10 mouse cellular contexts compared by ENCODE assay signal in the genomic region with DNA sequence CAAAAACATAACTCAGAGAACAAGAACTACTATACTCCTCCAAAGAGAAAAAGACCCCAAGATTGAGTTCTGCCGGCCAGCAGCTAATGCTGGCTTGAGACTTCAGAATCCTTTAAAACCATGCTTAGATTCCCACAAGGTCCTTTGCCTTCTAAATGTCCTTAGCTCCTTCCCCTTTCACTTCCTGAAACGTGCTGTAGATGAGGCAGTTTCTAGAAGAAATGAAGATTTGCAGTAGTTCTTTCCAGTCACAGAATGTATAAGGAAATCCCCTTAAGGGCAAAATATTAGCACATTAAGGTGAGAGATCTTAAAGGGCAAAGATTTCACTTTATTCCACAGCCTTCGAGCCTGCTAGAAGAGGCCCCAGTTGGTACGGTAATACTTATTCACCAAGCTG. TPM values are rescaled to one million over a fixed set of nuclear protein-coding genes. Genes with fewer than 3 reads are reported as not detected.
DNase-seq lines count a peak whose midpoint lies in the region; ATAC-seq and TF ChIP-seq lines count a peak whose summit lies in the region.
"Had no signal": no experiment of that assay in that cellular context is flagged by ENCODE, and none has a peak within 500 bp of the region (broad histone marks: within the 10 kb centered on the region; RNA-seq: fewer than 3 reads in every experiment).

No protein-coding gene starts in this region.

- TF ChIP-seq POLR2A in liver, adult 2 months (IDR thresholded peaks at IDR 0.05; ENCODE audit: extremely low read depth, insufficient read depth, low read length) = no peak
- no peak for TF ChIP-seq POLR2A in bone marrow macrophage, adult 2 months (IDR thresholded peaks at IDR 0.05; ENCODE audit: borderline replicate concordance, low read depth, low read length)
- no peak for TF ChIP-seq POLR2A in embryonic fibroblast, embryonic 13.5 days (IDR thresholded peaks at IDR 0.05; ENCODE audit: low read depth, low read length)

- WGBS in liver, adult 2 months = 85% methylated on average over 4 of the region's 4 CpGs
- 85% methylated on average over 4 of the region's 4 CpGs for WGBS in midbrain, embryonic 14.5 days

- H3K4me1 ChIP-seq in liver, adult 2 months (ENCODE audit: control insufficient read depth, insufficient read depth, low read length) = peaks cover 8% of the 10 kb centered on the region
- peaks cover 22% of the 10 kb centered on the region for H3K4me1 ChIP-seq in bone marrow macrophage, adult 2 months (ENCODE audit: control insufficient read depth, insufficient read depth, low read length)
- H3K4me1 ChIP-seq in embryonic fibroblast, embryonic 13.5 days (ENCODE audit: control insufficient read depth, insufficient read depth, low read length) = peaks cover 7% of the 10 kb centered on the region
- peaks cover 8% of the 10 kb centered on the region for H3K4me1 ChIP-seq in midbrain, embryonic 14.5 days (ENCODE audit: control insufficient read depth, insufficient read depth, low read length)

- no peak overlapping the region for H3K4me3 ChIP-seq in liver, adult 2 months (ENCODE audit: insufficient read depth, low read depth, low read length)
- no peak overlapping the region for H3K4me3 ChIP-seq in bone marrow macrophage, adult 2 months (ENCODE audit: insufficient read depth, low read length)
- H3K4me3 ChIP-seq in embryonic fibroblast, embryonic 13.5 days (ENCODE audit: insufficient read depth, low read length) = no peak overlapping the region; the same call in 1 of the 2 replicates
- H3K4me3 ChIP-seq in midbrain, embryonic 14.5 days (replicated peaks; ENCODE audit: low read depth, low read length) = 0 out of 2 replicates have a peak overlapping the region, but pooled peaks have one; percentile 72

- ATAC-seq in midbrain, embryonic 14.5 days (ENCODE audit: low FRiP score, low TSS enrichment) = no peak

- no peaks in the 10 kb centered on the region for H3K79me2 ChIP-seq in liver, adult 2 months (ENCODE audit: control insufficient read depth, insufficient read depth, low read length)

- H3K4me2 ChIP-seq in midbrain, embryonic 14.5 days (ENCODE audit: low read length) = no peak overlapping the region

- peak overlapping the region; percentile 93; the same call in 1 of the 2 replicates for H3K27ac ChIP-seq in liver, adult 2 months (replicated peaks; ENCODE audit: insufficient read depth, low read depth, low read length)
- H3K27ac ChIP-seq in bone marrow macrophage, adult 2 months (ENCODE audit: insufficient read depth, low read depth, low read length) = peak overlapping the region; percentile 78
- H3K27ac ChIP-seq in embryonic fibroblast, embryonic 13.5 days (ENCODE audit: insufficient read depth, low read length) = peak overlapping the region; percentile 70
- H3K27ac ChIP-seq in midbrain, embryonic 14.5 days (replicated peaks; ENCODE audit: low read depth, low read length) = no peak overlapping the region

- H3K36me3 ChIP-seq in liver, adult 2 months (ENCODE audit: control insufficient read depth, insufficient read depth, low read length) = peaks cover 29% of the 10 kb centered on the region
- peaks cover 64% of the 10 kb centered on the region for H3K36me3 ChIP-seq in midbrain, embryonic 14.5 days (ENCODE audit: control insufficient read depth, insufficient read depth, low read length)

- no peaks in the 10 kb centered on the region for H3K9me3 ChIP-seq in midbrain, embryonic 14.5 days (ENCODE audit: control insufficient read depth, low read length)

- no peak overlapping the region for H3K9ac ChIP-seq in liver, adult 2 months (ENCODE audit: low read depth, low read length)
- no peak overlapping the region for H3K9ac ChIP-seq in midbrain, embryonic 14.5 days (replicated peaks; ENCODE audit: low read length)

- no peak for TF ChIP-seq CTCF in liver, adult 2 months (IDR thresholded peaks at IDR 0.05; ENCODE audit: low read depth, low read length)
- TF ChIP-seq CTCF in bone marrow macrophage, adult 2 months (IDR thresholded peaks at IDR 0.05; ENCODE audit: low read depth, low read length) = no peak
- TF ChIP-seq CTCF in embryonic fibroblast, embryonic 13.5 days (IDR thresholded peaks at IDR 0.05; ENCODE audit: borderline replicate concordance, insufficient read depth, low read length) = no peak

- no peaks in the 10 kb centered on the region for H3K27me3 ChIP-seq in liver, adult 2 months (ENCODE audit: control insufficient read depth, insufficient read depth, low read length)
- no peaks in the 10 kb centered on the region for H3K27me3 ChIP-seq in midbrain, embryonic 14.5 days (ENCODE audit: control insufficient read depth, insufficient read depth, low read length)

- peak; percentile 29 for DNase-seq in liver, adult 2 months (ENCODE audit: extremely low read depth, low read depth, low spot score)
- DNase-seq in liver = no peak
- no peak for DNase-seq in midbrain, embryonic 14.5 days
- no peak for DNase-seq in cerebellum, adult 9-10 months
- DNase-seq in left cerebral cortex, adult 11 months (ENCODE audit: low spot score) = no peak
- DNase-seq in urinary bladder, postnatal 36 days (ENCODE audit: low spot score in 2 of 2) = no peak
- DNase-seq: adrenal gland, postnatal 25 days; heart, postnatal 14 days had no signal

RNA-seq across cellular contexts. Expression of a gene that starts 1.2 kb away (rescaled TPM):
- 82.1 and 86.1 TPM in 2 replicates for total RNA-seq in liver, adult 2 months (2014; rRNA removed)
- 68.6 and 70.2 TPM in 2 replicates for polyA plus RNA-seq in liver, adult 2 months (2012; rRNA removed)
- 96.5 and 113 TPM in 2 replicates for polyA plus RNA-seq in bone marrow macrophage, adult 2 months (2012; ENCODE audit: insufficient read depth, insufficient read length, missing spikeins)
- polyA plus RNA-seq in embryonic fibroblast, embryonic 13.5 days (2011; ENCODE audit: insufficient read length, low read depth, missing spikeins) = 132 and 163 TPM in 2 replicates
- 111 and 114 TPM in 2 replicates for polyA plus RNA-seq in midbrain, embryonic 14.5 days (2014; fragmentation: Nextera tagmentation; extraction: Ambion mirVana)

RNA-seq across cellular contexts. Expression of a gene that starts 36.5 kb away (rescaled TPM):
- 2.3 and 2.6 TPM in 2 replicates for total RNA-seq in liver, adult 2 months (2014; rRNA removed)
- polyA plus RNA-seq in liver, adult 2 months (2012; rRNA removed) = 2.2 and 4.0 TPM in 2 replicates
- 17.7 and 28.7 TPM in 2 replicates for polyA plus RNA-seq in bone marrow macrophage, adult 2 months (2012; ENCODE audit: insufficient read depth, insufficient read length, missing spikeins)
- polyA plus RNA-seq in embryonic fibroblast, embryonic 13.5 days (2011; ENCODE audit: insufficient read length, low read depth, missing spikeins) = 109 and 120 TPM in 2 replicates
- polyA plus RNA-seq in midbrain, embryonic 14.5 days (2014; fragmentation: Nextera tagmentation; extraction: Ambion mirVana) = 13.6 and 14.7 TPM in 2 replicates

RNA-seq across cellular contexts. Expression of a gene that starts 51.6 kb away (rescaled TPM):
- 64.7 and 67.9 TPM in 2 replicates for total RNA-seq in liver, adult 2 months (2014; rRNA removed)
- 23.4 and 24.2 TPM in 2 replicates for polyA plus RNA-seq in liver, adult 2 months (2012; rRNA removed)
- 84.4 and 85.5 TPM in 2 replicates for polyA plus RNA-seq in bone marrow macrophage, adult 2 months (2012; ENCODE audit: insufficient read depth, insufficient read length, missing spikeins)
- 110 and 114 TPM in 2 replicates for polyA plus RNA-seq in embryonic fibroblast, embryonic 13.5 days (2011; ENCODE audit: insufficient read length, low read depth, missing spikeins)
- 229 and 241 TPM in 2 replicates for polyA plus RNA-seq in midbrain, embryonic 14.5 days (2014; fragmentation: Nextera tagmentation; extraction: Ambion mirVana)

RNA-seq across cellular contexts. Expression of a gene that starts 52.6 kb away (rescaled TPM):
- 32.6 and 36.5 TPM in 2 replicates for total RNA-seq in liver, adult 2 months (2014; rRNA removed)
- polyA plus RNA-seq in liver, adult 2 months (2012; rRNA removed) = 37.7 and 46.3 TPM in 2 replicates
- polyA plus RNA-seq in bone marrow macrophage, adult 2 months (2012; ENCODE audit: insufficient read depth, insufficient read length, missing spikeins) = 200 and 228 TPM in 2 replicates
- polyA plus RNA-seq in embryonic fibroblast, embryonic 13.5 days (2011; ENCODE audit: insufficient read length, low read depth, missing spikeins) = 241 and 256 TPM in 2 replicates
- 126 and 174 TPM in 2 replicates for polyA plus RNA-seq in midbrain, embryonic 14.5 days (2014; fragmentation: Nextera tagmentation; extraction: Ambion mirVana)
